Mouse (Mus musculus) left cerebral cortex, postnatal 36 days (tissue): ENCODE data around the gene Rhebl1. TPM values are rescaled to one million over a fixed set of nuclear protein-coding genes. Genes with fewer than 3 reads are reported as not detected.

ENCODE experiments used
- DNase-seq, 2 experiments: peaks; one replicate each; pipeline ENCODE4 v3.0.0; 2021 to 2022; ENCODE audit warnings: low spot score in 2 of 2, mixed read lengths in 1 of 2
- intact Hi-C: fragments of 180-260 bp; cut with DNase I; formaldehyde crosslinking; loops from one replicate; pipeline ENCODE4 v1.15.1; 2025
- total RNA-seq, 2 experiments: library from RNA; stranded (reverse); gene quantifications; 2 replicates each; pipeline ENCODE4 v1.2.3; 2021

The Rhebl1 gene
- total RNA-seq, 2 experiments from 2014 or later: 9.0 to 10.5 TPM

GRCm38 (mm10) chr15:98883661-98884060, 10.7 kb downstream of the Rhebl1 start:
- no peak for DNase-seq
- intact Hi-C loops: no loop called here

GRCm38 (mm10) chr15:98881656-98882008, 12.7 kb downstream of the Rhebl1 start:
- intact Hi-C loops: loop anchor here (2.0 kb wide), 1 partner anchor 37 kb away; the partner anchor contains the start of gene Lmbr1l
- DNase-seq: no peak

- DNase-seq: peak; percentile 86 to 89
- intact Hi-C loops: loop anchor here (2.0 kb wide), 1 partner anchor 38 kb away; the partner anchor contains the start of gene Lmbr1l
These were observed 13.2 kb downstream of the Rhebl1 start for GRCm38 (mm10) chr15:98880978-98881655.

GRCm38 (mm10) chr15:98877331-98877730, 17.0 kb downstream of the Rhebl1 start:
- intact Hi-C loops: no loop called here
- DNase-seq: no peak

- peak; percentile 94 to 95 for DNase-seq
- intact Hi-C loops: loop anchor here (5.0 kb wide), 1 partner anchor 60 kb away; the partner anchor contains the start of gene Tuba1b
These were observed 22.1 kb downstream of the Rhebl1 start for GRCm38 (mm10) chr15:98871916-98872888.

GRCm38 (mm10) chr15:98871070-98871915, 23.0 kb downstream of the Rhebl1 start, which contains the start of gene Kmt2d:
TSS of gene Kmt2d (minus strand) at chr15:98871204.
- intact Hi-C loops: loop anchor here (5.0 kb wide), 1 partner anchor 61 kb away; the partner anchor contains the start of gene Tuba1b
- peak in 1 of 2 experiments; percentile 59 for DNase-seq

- DNase-seq: no peak
- intact Hi-C loops: loop anchor here (5.0 kb wide), 1 partner anchor 62 kb away; the partner anchor contains the start of gene Tuba1b
These were observed 23.9 kb downstream of the Rhebl1 start for GRCm38 (mm10) chr15:98870179-98871069.

GRCm38 (mm10) chr15:98869342-98870178, 24.8 kb downstream of the Rhebl1 start:
- intact Hi-C loops: loop anchor here (5.0 kb wide), 2 partner anchors 37 to 63 kb away; partner anchors contain the start of genes Prkag1 and Tuba1b
- DNase-seq: no peak

- intact Hi-C loops: loop anchor here (5.0 kb wide), 1 partner anchor 36 kb away; the partner anchor contains the start of gene Prkag1
These were observed 25.8 kb downstream of the Rhebl1 start for GRCm38 (mm10) chr15:98868346-98869063.

GRCm38 (mm10) chr15:98867321-98867720, 27.0 kb downstream of the Rhebl1 start:
- DNase-seq: peak; percentile 47 to 54
- intact Hi-C loops: loop anchor here (5.0 kb wide), 1 partner anchor 35 kb away; the partner anchor contains the start of gene Prkag1

More at GRCm38 (mm10) chr15:98868346-98869063, 25.8 kb downstream of the Rhebl1 start:
- no peak for DNase-seq

GRCm38 (mm10) chr15:98866501-98866900, 27.8 kb downstream of the Rhebl1 start:
- intact Hi-C loops: loop anchor here (5.0 kb wide), 1 partner anchor 34 kb away; the partner anchor contains the start of gene Prkag1
- DNase-seq: no peak

- DNase-seq: no peak
- intact Hi-C loops: loop anchor here (2.0 to 5.0 kb wide), 2 partner anchors 15 to 33 kb away; partner anchors contain the start of gene Prkag1
These were observed 28.6 kb downstream of the Rhebl1 start for GRCm38 (mm10) chr15:98865771-98866170.

- no peak for DNase-seq
- intact Hi-C loops: loop anchor here (2.0 to 5.0 kb wide), 2 partner anchors 14 to 33 kb away; partner anchors contain the start of gene Prkag1
These were observed 29.4 kb downstream of the Rhebl1 start for GRCm38 (mm10) chr15:98864951-98865350.

- no peak for DNase-seq
- intact Hi-C loops: no loop called here
These were observed 30.8 kb downstream of the Rhebl1 start for GRCm38 (mm10) chr15:98863451-98863958.

- DNase-seq: no peak
- intact Hi-C loops: no loop called here
These were observed 32.5 kb downstream of the Rhebl1 start for GRCm38 (mm10) chr15:98861701-98862410.
